Mouse (Mus musculus) limb, embryonic 12.5 days (tissue): ENCODE measurements at regions not wholly inside any gene's neighbourhood (a gene's known extent, or its start where the extent isn't known, plus 50 kb on each side); places are given as distances from the start of the nearest gene placed in this dataset.

Source experiments
- ATAC-seq: fragments of 200-750 bp; cut with Nextera tagmentation; 2 replicates; pipeline ENCODE4 v1.8.0; 2017; ENCODE audit warnings: low read depth, moderate TSS enrichment; ENCODE audit not compliant: insufficient number of reproducible peaks, insufficient read depth, low FRiP score, low TSS enrichment
- H3K27ac ChIP-seq: fragments of 300-500 bp; sonication (generic); 2 replicates; pipeline ENCODE4 v1.5.1; 2016; ENCODE audit warnings: mild to moderate bottlenecking, moderate library complexity
- H3K27me3 ChIP-seq: fragments of 300-500 bp; sonication (generic); 2 replicates; pipeline ENCODE4 v1.6.1; 2016; ENCODE audit warnings: mild to moderate bottlenecking, moderate library complexity
- H3K36me3 ChIP-seq: fragments of 300-500 bp; sonication (generic); 2 replicates; pipeline ENCODE4 v1.6.1; 2016; ENCODE audit warnings: mild to moderate bottlenecking, moderate library complexity
- H3K4me1 ChIP-seq: fragments of 300-500 bp; sonication (generic); replicated peaks from 2 replicates; pipeline ENCODE4 v1.6.1; 2016
- H3K4me2 ChIP-seq: fragments of 300-500 bp; sonication (generic); 2 replicates; pipeline ENCODE4 v1.6.1; 2016; ENCODE audit warnings: mild to moderate bottlenecking, moderate library complexity
- H3K4me3 ChIP-seq: fragments of 300-500 bp; sonication (generic); replicated peaks from 2 replicates; pipeline ENCODE4 v1.5.1; 2016; ENCODE audit warnings: mild to moderate bottlenecking
- H3K9ac ChIP-seq: fragments of 300-500 bp; sonication (generic); replicated peaks from 2 replicates; pipeline ENCODE4 v1.6.1; 2016; ENCODE audit warnings: mild to moderate bottlenecking, moderate library complexity
- H3K9me3 ChIP-seq: fragments of 300-500 bp; sonication (generic); 2 replicates; pipeline ENCODE4 v1.6.1; 2016; ENCODE audit warnings: mild to moderate bottlenecking, moderate library complexity
- WGBS: fragments of 180-500 bp; shearing (Covaris S2); methylation state at CpG from one replicate; pipeline ENCODE4 v1.1.7; 2016; 5-methylcytosine and 5-hydroxymethylcytosine counted together

- no peak overlapping the region for H3K27ac ChIP-seq
- H3K4me3 ChIP-seq, result no peak overlapping the region
- H3K4me2 ChIP-seq, result no peak overlapping the region
- H3K9me3 ChIP-seq, result no peaks in the 10 kb centered on the region
- 89% methylated on average over 7 of the region's 7 CpGs for WGBS
- H3K27me3 ChIP-seq, result no peaks in the 10 kb centered on the region
- H3K4me1 ChIP-seq, result peaks cover 5% of the 10 kb centered on the region; the same call in 1 of the 2 replicates
- no peaks in the 10 kb centered on the region for H3K36me3 ChIP-seq
- no peak overlapping the region for H3K9ac ChIP-seq
- ATAC-seq, result no peak
These were observed 291.2 kb upstream of the Tgfbr2 start for GRCm38 (mm10) chr9:116466336-116466735.

GRCm38 (mm10) chr9:116464626-116465025 is 289.5 kb upstream of the Tgfbr2 start:
- Histone ChIP-seq H3K4me2 (no peak overlapping the region), H3K27ac (no peak overlapping the region), H3K27me3 (no peaks in the 10 kb centered on the region), H3K36me3 (no peaks in the 10 kb centered on the region), H3K9me3 (no peaks in the 10 kb centered on the region), H3K4me1 (peaks cover 5% of the 10 kb centered on the region; the same call in 1 of the 2 replicates), H3K9ac (no peak overlapping the region), H3K4me3 (no peak overlapping the region)
- WGBS, result 61% methylated on average over 2 of the region's 2 CpGs
- no peak for ATAC-seq

- no peak for ATAC-seq
- 68% methylated on average over 2 of the region's 2 CpGs for WGBS
- Histone ChIP-seq H3K9ac (no peak overlapping the region), H3K4me2 (no peak overlapping the region), H3K36me3 (no peaks in the 10 kb centered on the region), H3K27ac (no peak overlapping the region), H3K27me3 (no peaks in the 10 kb centered on the region), H3K9me3 (no peaks in the 10 kb centered on the region), H3K4me1 (no peaks in the 10 kb centered on the region), H3K4me3 (no peak overlapping the region)
These were observed 287.1 kb upstream of the Tgfbr2 start for GRCm38 (mm10) chr9:116462232-116462631.

GRCm38 (mm10) chr9:116460022-116460421 is 284.9 kb upstream of the Tgfbr2 start:
- Histone ChIP-seq H3K27ac (no peak overlapping the region), H3K4me3 (no peak overlapping the region), H3K4me1 (0 out of 2 replicates have a peak, but pooled peaks cover 3% of the 10 kb centered on the region), H3K27me3 (no peaks in the 10 kb centered on the region), H3K9me3 (no peaks in the 10 kb centered on the region), H3K4me2 (no peak overlapping the region), H3K9ac (no peak overlapping the region), H3K36me3 (no peaks in the 10 kb centered on the region)
- ATAC-seq, result no peak
- 82% methylated on average over 2 of the region's 2 CpGs for WGBS

GRCm38 (mm10) chr9:116452050-116452449 is 276.9 kb upstream of the Tgfbr2 start:
- no peak for ATAC-seq
- Histone ChIP-seq H3K4me2 (no peak overlapping the region), H3K9me3 (no peaks in the 10 kb centered on the region), H3K4me1 (0 out of 2 replicates have a peak, but pooled peaks cover 3% of the 10 kb centered on the region), H3K27ac (no peak overlapping the region), H3K27me3 (no peaks in the 10 kb centered on the region), H3K9ac (no peak overlapping the region), H3K36me3 (no peaks in the 10 kb centered on the region), H3K4me3 (no peak overlapping the region)
- 84% methylated on average over 4 of the region's 4 CpGs for WGBS

- Histone ChIP-seq H3K9ac (no peak overlapping the region), H3K27ac (no peak overlapping the region), H3K36me3 (no peaks in the 10 kb centered on the region), H3K9me3 (no peaks in the 10 kb centered on the region), H3K4me1 (no peaks in the 10 kb centered on the region), H3K27me3 (no peaks in the 10 kb centered on the region), H3K4me3 (no peak overlapping the region), H3K4me2 (no peak overlapping the region)
- ATAC-seq, result no peak
- WGBS, result 87% methylated on average over 4 of the region's 4 CpGs
These were observed 275.7 kb upstream of the Tgfbr2 start for GRCm38 (mm10) chr9:116450829-116451228.

GRCm38 (mm10) chr9:116447734-116448133 is 272.6 kb upstream of the Tgfbr2 start:
- WGBS, result 88% methylated on average over 6 of the region's 6 CpGs
- Histone ChIP-seq H3K9ac (no peak overlapping the region), H3K4me2 (no peak overlapping the region), H3K27ac (no peak overlapping the region), H3K9me3 (no peaks in the 10 kb centered on the region), H3K36me3 (no peaks in the 10 kb centered on the region), H3K4me3 (no peak overlapping the region), H3K4me1 (no peaks in the 10 kb centered on the region), H3K27me3 (no peaks in the 10 kb centered on the region)
- no peak for ATAC-seq

- WGBS, result 89% methylated on average over 1 of the region's 1 CpGs
- no peak for ATAC-seq
These were observed 263.4 kb upstream of the Tgfbr2 start for GRCm38 (mm10) chr9:116438580-116438979.

GRCm38 (mm10) chr9:116434414-116434813 is 259.3 kb upstream of the Tgfbr2 start:
- H3K4me1 ChIP-seq, result no peaks in the 10 kb centered on the region
- H3K9ac ChIP-seq, result no peak overlapping the region
- ATAC-seq, result no peak
- WGBS, result 67% methylated on average over 1 of the region's 1 CpGs
- H3K9me3 ChIP-seq, result 0 out of 2 replicates have a peak, but pooled peaks cover 8% of the 10 kb centered on the region
- H3K27me3 ChIP-seq, result no peaks in the 10 kb centered on the region
- no peak overlapping the region for H3K4me2 ChIP-seq
- H3K27ac ChIP-seq, result no peak overlapping the region
- H3K36me3 ChIP-seq, result no peaks in the 10 kb centered on the region
- H3K4me3 ChIP-seq, result no peak overlapping the region

More at GRCm38 (mm10) chr9:116438580-116438979, 263.4 kb upstream of the Tgfbr2 start:
- Histone ChIP-seq H3K27ac (no peak overlapping the region), H3K36me3 (no peaks in the 10 kb centered on the region), H3K27me3 (no peaks in the 10 kb centered on the region), H3K4me1 (no peaks in the 10 kb centered on the region), H3K4me3 (no peak overlapping the region), H3K4me2 (no peak overlapping the region), H3K9ac (no peak overlapping the region), H3K9me3 (peaks cover 7% of the 10 kb centered on the region; the same call in 1 of the 2 replicates)

GRCm38 (mm10) chr9:116429061-116429460 is 253.9 kb upstream of the Tgfbr2 start:
- 0 out of 2 replicates have a peak, but pooled peaks cover 8% of the 10 kb centered on the region for H3K9me3 ChIP-seq
- H3K4me1 ChIP-seq, result peaks cover 26% of the 10 kb centered on the region
- ATAC-seq, result no peak
- H3K4me2 ChIP-seq, result no peak overlapping the region
- peak overlapping the region; percentile 84 for H3K27ac ChIP-seq
- H3K36me3 ChIP-seq, result no peaks in the 10 kb centered on the region
- H3K9ac ChIP-seq, result no peak overlapping the region
- H3K4me3 ChIP-seq, result no peak overlapping the region
- no peaks in the 10 kb centered on the region for H3K27me3 ChIP-seq
- 85% methylated on average over 4 of the region's 4 CpGs for WGBS

- Histone ChIP-seq H3K4me2 (no peak overlapping the region), H3K36me3 (no peaks in the 10 kb centered on the region), H3K27me3 (no peaks in the 10 kb centered on the region), H3K9ac (no peak overlapping the region), H3K4me1 (peaks cover 26% of the 10 kb centered on the region), H3K4me3 (no peak overlapping the region), H3K9me3 (0 out of 2 replicates have a peak, but pooled peaks cover 8% of the 10 kb centered on the region), H3K27ac (peak overlapping the region; percentile 84)
- 18% methylated on average over 6 of the region's 6 CpGs for WGBS
- ATAC-seq, result peak; percentile 76; the same call in 1 of the 2 replicates
These were observed 253.3 kb upstream of the Tgfbr2 start for GRCm38 (mm10) chr9:116428475-116428874.

- ATAC-seq, result no peak
- H3K27me3 ChIP-seq, result no peaks in the 10 kb centered on the region
These were observed 252.1 kb upstream of the Tgfbr2 start for GRCm38 (mm10) chr9:116427278-116427677.

More at GRCm38 (mm10) chr9:116427278-116427677, 252.1 kb upstream of the Tgfbr2 start:
- H3K9me3 ChIP-seq, result 0 out of 2 replicates have a peak, but pooled peaks cover 8% of the 10 kb centered on the region
- no peak overlapping the region for H3K9ac ChIP-seq
- no peaks in the 10 kb centered on the region for H3K36me3 ChIP-seq
- no peak overlapping the region for H3K4me3 ChIP-seq
- 46% methylated on average over 6 of the region's 6 CpGs for WGBS
- H3K4me1 ChIP-seq, result peaks cover 26% of the 10 kb centered on the region
- H3K27ac ChIP-seq, result 0 out of 2 replicates have a peak overlapping the region, but pooled peaks have one; percentile 20
- no peak overlapping the region for H3K4me2 ChIP-seq
